Mouse (Mus musculus) retina, embryonic 14.5 days (tissue): ENCODE measurements around the gene Wnt3a.

Source experiments
- DNase-seq: peaks from one replicate; pipeline ENCODE4 v3.0.0-alpha.2; 2015; ENCODE audit warnings: low spot score

Wnt3a gene

GRCm38 (mm10) chr11:59290702-59291303 lies at the start of gene Wnt3a:
Wnt3a (minus strand) TSS chr11:59290752.
- DNase-seq, result no peak

GRCm38 (mm10) chr11:59338736-59339120 lies 48.2 kb upstream of the Wnt3a start:
- no peak for DNase-seq

- DNase-seq, result no peak
Measured at GRCm38 (mm10) chr11:59337955-59338735, 47.6 kb upstream of the Wnt3a start.

GRCm38 (mm10) chr11:59336381-59336780 lies 45.8 kb upstream of the Wnt3a start:
- peak; percentile 30 for DNase-seq

- DNase-seq, result no peak
Measured at GRCm38 (mm10) chr11:59335942-59336341, 45.4 kb upstream of the Wnt3a start.

- DNase-seq, result no peak
Measured at GRCm38 (mm10) chr11:59335150-59335549, 44.6 kb upstream of the Wnt3a start.

- DNase-seq, result no peak
Measured at GRCm38 (mm10) chr11:59332938-59333337, 42.4 kb upstream of the Wnt3a start.

- DNase-seq, result no peak
Measured at GRCm38 (mm10) chr11:59331167-59331869, 40.8 kb upstream of the Wnt3a start.

GRCm38 (mm10) chr11:59330560-59330959 lies 40.0 kb upstream of the Wnt3a start:
- peak; percentile 88 for DNase-seq

- peak; percentile 49 for DNase-seq
Measured at GRCm38 (mm10) chr11:59329616-59330015, 39.1 kb upstream of the Wnt3a start.

- no peak for DNase-seq
Measured at GRCm38 (mm10) chr11:59327625-59328024, 37.1 kb upstream of the Wnt3a start.

GRCm38 (mm10) chr11:59324777-59325176 lies 34.2 kb upstream of the Wnt3a start:
- no peak for DNase-seq

- no peak for DNase-seq
Measured at GRCm38 (mm10) chr11:59322988-59323387, 32.4 kb upstream of the Wnt3a start.

GRCm38 (mm10) chr11:59316517-59316916 lies 26.0 kb upstream of the Wnt3a start:
- DNase-seq, result no peak

GRCm38 (mm10) chr11:59313944-59314343 lies 23.4 kb upstream of the Wnt3a start:
- no peak for DNase-seq

GRCm38 (mm10) chr11:59313029-59313811 lies 22.7 kb upstream of the Wnt3a start:
- no peak for DNase-seq

- no peak for DNase-seq
Measured at GRCm38 (mm10) chr11:59312501-59312900, 21.9 kb upstream of the Wnt3a start.

- no peak for DNase-seq
Measured at GRCm38 (mm10) chr11:59312060-59312459, 21.5 kb upstream of the Wnt3a start.

GRCm38 (mm10) chr11:59309976-59310375 lies 19.4 kb upstream of the Wnt3a start:
- no peak for DNase-seq

GRCm38 (mm10) chr11:59309106-59309805 lies 18.7 kb upstream of the Wnt3a start:
- DNase-seq, result peak; percentile 62

- no peak for DNase-seq
Measured at GRCm38 (mm10) chr11:59308625-59309024, 18.1 kb upstream of the Wnt3a start.

- DNase-seq, result peak; percentile 42
Measured at GRCm38 (mm10) chr11:59308164-59308542, 17.6 kb upstream of the Wnt3a start.
